Mouse (Mus musculus) cerebellum, postnatal 4 days (tissue): ENCODE data around the gene Gm28047.
"Not testable (repeated sequence)": the region's sequence is repeated elsewhere in the genome, so short reads cannot be mapped to it uniquely, and the experiment has no call there.

Source experiments
- DNase-seq, 2 experiments: peaks; one replicate each; pipeline ENCODE4 v3.0.0; 2022; ENCODE audit warnings: low spot score in 2 of 2, mixed read lengths in 1 of 2

Gene Gm28047

GRCm38 (mm10) chr15:102624970-102625686 lies at the start of gene Gm28047, which contains the start of gene Atf7:
Gm28047 (minus strand) TSS chr15:102625067.
Atf7 (minus strand) TSS chr15:102625464.
- DNase-seq: peak; percentile 98 to 99

GRCm38 (mm10) chr15:102673548-102673947 lies 48.7 kb upstream of the Gm28047 start:
- peak in 1 of 2 experiments; percentile 11 for DNase-seq

GRCm38 (mm10) chr15:102672215-102673071 lies 47.6 kb upstream of the Gm28047 start, which contains the start of gene Atp5g2:
Atp5g2 (minus strand) TSS chr15:102672352.
- DNase-seq: peak in 1 of 2 experiments; percentile 52

- peak; percentile 61 to 79 for DNase-seq
Observed at GRCm38 (mm10) chr15:102671721-102672214, 46.9 kb upstream of the Gm28047 start.

GRCm38 (mm10) chr15:102670767-102671575 lies 46.1 kb upstream of the Gm28047 start:
- DNase-seq: peak; percentile 99 to 100

GRCm38 (mm10) chr15:102670281-102670680 lies 45.4 kb upstream of the Gm28047 start:
- DNase-seq: no peak

- no peak for DNase-seq
Observed at GRCm38 (mm10) chr15:102669571-102669970, 44.7 kb upstream of the Gm28047 start.

GRCm38 (mm10) chr15:102665494-102665893 lies 40.6 kb upstream of the Gm28047 start:
- DNase-seq: peak in 1 of 2 experiments; percentile 31

- no peak for DNase-seq
Observed at GRCm38 (mm10) chr15:102663825-102664224, 39.0 kb upstream of the Gm28047 start.

- not testable (repeated sequence) for DNase-seq
Observed at GRCm38 (mm10) chr15:102662601-102663000, 37.7 kb upstream of the Gm28047 start.

- DNase-seq: no peak
Observed at GRCm38 (mm10) chr15:102657926-102658381, 33.1 kb upstream of the Gm28047 start.

GRCm38 (mm10) chr15:102656658-102657057 lies 31.8 kb upstream of the Gm28047 start:
- no peak for DNase-seq

- not testable (repeated sequence) for DNase-seq
Observed at GRCm38 (mm10) chr15:102651928-102652660, 27.2 kb upstream of the Gm28047 start.

- no peak for DNase-seq
Observed at GRCm38 (mm10) chr15:102651107-102651506, 26.2 kb upstream of the Gm28047 start.

- no peak for DNase-seq
Observed at GRCm38 (mm10) chr15:102635817-102636216, 10.9 kb upstream of the Gm28047 start.

- no peak for DNase-seq
Observed at GRCm38 (mm10) chr15:102634684-102635083, 9.8 kb upstream of the Gm28047 start.

GRCm38 (mm10) chr15:102625687-102626055 lies 804 bp upstream of the Gm28047 start:
- DNase-seq: peak; percentile 30 to 44

GRCm38 (mm10) chr15:102624291-102624969 lies 437 bp downstream of the Gm28047 start:
- DNase-seq: peak in 1 of 2 experiments; percentile 14

GRCm38 (mm10) chr15:102623121-102623520 lies 1.7 kb downstream of the Gm28047 start:
- no peak for DNase-seq

- DNase-seq: no peak
Observed at GRCm38 (mm10) chr15:102622536-102622935, 2.3 kb downstream of the Gm28047 start.
